Mouse (Mus musculus): ENCODE results near the gene Atp11a. TPM values are rescaled to one million over a fixed set of nuclear protein-coding genes. Genes with fewer than 3 reads are reported as not detected.

Gene Atp11a
- polyA plus RNA-seq, 1 experiment from 2014 or later, result 19.9 TPM

DNA sequence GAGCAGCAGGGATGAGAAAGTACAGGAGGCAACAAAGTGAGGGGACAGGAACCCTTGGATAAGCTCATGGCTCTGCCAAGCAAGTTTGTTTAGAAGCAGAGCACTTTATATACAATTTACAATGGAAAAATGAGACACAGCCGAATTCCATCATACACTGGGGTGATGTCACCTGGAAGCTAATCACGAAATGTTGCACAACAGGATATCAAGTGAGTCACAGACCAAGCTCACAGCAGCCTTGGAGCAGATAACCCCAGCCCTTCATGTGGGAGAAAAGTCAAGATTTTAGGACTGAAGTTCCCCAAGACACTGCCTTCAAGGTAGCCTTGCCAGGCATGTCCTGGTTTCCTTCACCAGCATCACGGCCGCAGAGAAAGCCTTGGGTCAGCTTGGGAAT, 22.7 kb downstream of the Atp11a start:
- no peak; the same call in 1 of the 2 replicates for ATAC-seq (ENCODE audit: insufficient number of reproducible peaks, insufficient read depth, low FRiP score, low read depth)
- Histone ChIP-seq H3K4me1 (ENCODE audit: control insufficient read depth in 2 of 2, insufficient read depth in 2 of 2, low read length in 2 of 2) (peaks cover 44 to 69% of the 10 kb centered on the region in 2 experiments), H3K9ac (ENCODE audit: low read length) (no peak overlapping the region), H3K9me3 (ENCODE audit: control insufficient read depth, low read length) (no peaks in the 10 kb centered on the region), H3K4me2 (ENCODE audit: low read length) (no peak overlapping the region), H3K4me3 (ENCODE audit: control insufficient read depth in 1 of 2, insufficient read depth in 1 of 2, low read depth in 1 of 2, low read length in 2 of 2) (no peak overlapping the region), H3K27ac (replicated peaks in 1 of 2; ENCODE audit: control insufficient read depth in 1 of 2, insufficient read depth in 1 of 2, low read depth in 2 of 2, low read length in 2 of 2) (peak overlapping the region; percentile 14 to 23; a peak in 1 of 4 replicates), H3K36me3 (ENCODE audit: control insufficient read depth, insufficient read depth, low read length) (peaks cover 5% of the 10 kb centered on the region; the same call in 1 of the 2 replicates), H3K27me3 (ENCODE audit: control insufficient read depth, insufficient read depth, low read length) (no peaks in the 10 kb centered on the region)
- 49% methylated on average over 4 of the region's 4 CpGs for WGBS

GRCm38 (mm10) chr8:12785508-12785907, 28.7 kb downstream of the Atp11a start:
- Histone ChIP-seq H3K27ac (replicated peaks in 1 of 2; ENCODE audit: control insufficient read depth in 1 of 2, insufficient read depth in 1 of 2, low read depth in 2 of 2, low read length in 2 of 2) (no peak overlapping the region), H3K4me1 (ENCODE audit: control insufficient read depth in 2 of 2, insufficient read depth in 2 of 2, low read length in 2 of 2) (peaks cover 22 to 46% of the 10 kb centered on the region in 2 experiments)

DNA sequence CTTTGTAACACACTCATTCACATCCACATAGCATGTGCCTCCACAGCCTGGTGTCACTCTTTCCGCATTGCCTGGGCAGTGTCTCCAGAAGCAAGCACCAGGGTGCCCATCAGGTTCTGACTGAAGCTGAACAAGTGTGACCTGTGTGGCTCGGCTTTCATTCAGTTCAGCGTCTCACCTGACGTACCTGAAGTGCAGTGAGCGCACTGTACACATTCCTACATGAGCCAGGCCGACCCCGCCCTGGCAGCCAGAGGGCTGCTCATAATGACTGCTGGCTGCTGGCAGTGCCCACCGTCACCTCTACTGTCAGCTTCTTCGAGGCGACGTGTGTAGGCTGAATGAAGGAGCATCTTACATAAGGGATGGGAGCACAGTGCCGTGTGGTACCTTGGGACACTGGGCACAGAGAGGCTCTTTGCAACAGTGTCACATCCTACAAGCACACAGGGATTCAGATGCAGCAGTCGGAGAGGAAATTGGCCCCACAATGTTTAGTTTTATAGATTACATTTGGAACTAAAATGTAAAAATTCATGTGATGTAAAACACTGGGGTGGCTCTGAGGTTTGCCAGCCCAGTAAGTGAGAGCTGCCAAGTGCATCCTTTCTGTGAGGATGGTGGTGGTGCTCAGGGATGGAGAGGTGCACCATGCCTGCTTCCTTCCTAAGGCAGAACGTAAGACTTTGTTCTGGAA, 29.6 kb downstream of the Atp11a start:
- H3K4me1 ChIP-seq (ENCODE audit: control insufficient read depth in 2 of 2, insufficient read depth in 2 of 2, low read length in 2 of 2), result peaks cover 21 to 38% of the 10 kb centered on the region in 2 experiments
- no peaks in the 10 kb centered on the region for H3K27me3 ChIP-seq (ENCODE audit: control insufficient read depth, insufficient read depth, low read length)
- H3K4me2 ChIP-seq (ENCODE audit: low read length), result no peak overlapping the region
- H3K27ac ChIP-seq (replicated peaks in 1 of 2; ENCODE audit: control insufficient read depth in 1 of 2, insufficient read depth in 1 of 2, low read depth in 2 of 2, low read length in 2 of 2), result no peak overlapping the region
- H3K36me3 ChIP-seq (ENCODE audit: control insufficient read depth, insufficient read depth, low read length), result peaks cover 7% of the 10 kb centered on the region; the same call in 1 of the 2 replicates
- ATAC-seq (ENCODE audit: insufficient number of reproducible peaks, insufficient read depth, low FRiP score, low read depth), result no peak
- H3K4me3 ChIP-seq (ENCODE audit: control insufficient read depth in 1 of 2, insufficient read depth in 1 of 2, low read depth in 1 of 2, low read length in 2 of 2), result no peak overlapping the region
- H3K9ac ChIP-seq (ENCODE audit: low read length), result no peak overlapping the region
- H3K9me3 ChIP-seq (ENCODE audit: control insufficient read depth, low read length), result no peaks in the 10 kb centered on the region
- WGBS, result 84% methylated on average over 14 of the region's 14 CpGs

More at GRCm38 (mm10) chr8:12785508-12785907, 28.7 kb downstream of the Atp11a start:
- Histone ChIP-seq H3K4me3 (ENCODE audit: control insufficient read depth in 1 of 2, insufficient read depth in 1 of 2, low read depth in 1 of 2, low read length in 2 of 2) (no peak overlapping the region), H3K36me3 (ENCODE audit: control insufficient read depth, insufficient read depth, low read length) (peaks cover 7% of the 10 kb centered on the region; the same call in 1 of the 2 replicates), H3K27me3 (ENCODE audit: control insufficient read depth, insufficient read depth, low read length) (no peaks in the 10 kb centered on the region), H3K4me2 (ENCODE audit: low read length) (no peak overlapping the region), H3K9ac (ENCODE audit: low read length) (no peak overlapping the region), H3K9me3 (ENCODE audit: control insufficient read depth, low read length) (no peaks in the 10 kb centered on the region)
- WGBS, result 61% methylated on average over 8 of the region's 8 CpGs
- ATAC-seq (ENCODE audit: insufficient number of reproducible peaks, insufficient read depth, low FRiP score, low read depth), result no peak

DNA sequence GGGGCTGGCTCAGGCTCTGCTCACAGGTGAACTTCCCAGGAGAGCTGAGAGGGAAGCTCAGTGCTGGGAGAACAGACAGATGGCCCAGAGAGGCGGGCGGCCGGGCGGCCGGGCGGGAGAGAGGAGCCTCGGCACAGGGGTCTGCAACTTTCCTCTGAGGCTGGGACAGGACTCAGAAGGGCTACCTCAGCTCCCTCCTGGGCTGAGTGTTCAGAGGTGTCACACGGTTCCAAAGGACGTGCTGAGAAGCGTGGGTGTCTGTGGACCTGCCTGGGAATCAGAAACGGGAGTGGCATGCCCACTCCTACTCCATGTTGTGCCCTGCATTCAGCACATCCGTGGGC, 30.1 kb downstream of the Atp11a start:
- Histone ChIP-seq H3K27me3 (ENCODE audit: control insufficient read depth, insufficient read depth, low read length) (no peaks in the 10 kb centered on the region), H3K9ac (ENCODE audit: low read length) (no peak overlapping the region), H3K4me1 (ENCODE audit: control insufficient read depth in 2 of 2, insufficient read depth in 2 of 2, low read length in 2 of 2) (peaks cover 20 to 35% of the 10 kb centered on the region in 2 experiments), H3K9me3 (ENCODE audit: control insufficient read depth, low read length) (no peaks in the 10 kb centered on the region), H3K4me3 (ENCODE audit: control insufficient read depth in 1 of 2, insufficient read depth in 1 of 2, low read depth in 1 of 2, low read length in 2 of 2) (no peak overlapping the region), H3K27ac (replicated peaks in 1 of 2; ENCODE audit: control insufficient read depth in 1 of 2, insufficient read depth in 1 of 2, low read depth in 2 of 2, low read length in 2 of 2) (no peak overlapping the region), H3K36me3 (ENCODE audit: control insufficient read depth, insufficient read depth, low read length) (peaks cover 7% of the 10 kb centered on the region; the same call in 1 of the 2 replicates), H3K4me2 (ENCODE audit: low read length) (no peak overlapping the region)
- ATAC-seq (ENCODE audit: insufficient number of reproducible peaks, insufficient read depth, low FRiP score, low read depth), result no peak
- 80% methylated on average over 11 of the region's 12 CpGs for WGBS

GRCm38 (mm10) chr8:12787427-12787826, 30.6 kb downstream of the Atp11a start:
- no peak for ATAC-seq (ENCODE audit: insufficient number of reproducible peaks, insufficient read depth, low FRiP score, low read depth)
- Histone ChIP-seq H3K9ac (ENCODE audit: low read length) (no peak overlapping the region), H3K27me3 (ENCODE audit: control insufficient read depth, insufficient read depth, low read length) (no peaks in the 10 kb centered on the region), H3K4me2 (ENCODE audit: low read length) (no peak overlapping the region), H3K27ac (replicated peaks in 1 of 2; ENCODE audit: control insufficient read depth in 1 of 2, insufficient read depth in 1 of 2, low read depth in 2 of 2, low read length in 2 of 2) (no peak overlapping the region), H3K9me3 (ENCODE audit: control insufficient read depth, low read length) (no peaks in the 10 kb centered on the region), H3K4me3 (ENCODE audit: control insufficient read depth in 1 of 2, insufficient read depth in 1 of 2, low read depth in 1 of 2, low read length in 2 of 2) (no peak overlapping the region), H3K36me3 (ENCODE audit: control insufficient read depth, insufficient read depth, low read length) (peaks cover 7% of the 10 kb centered on the region; the same call in 1 of the 2 replicates), H3K4me1 (ENCODE audit: control insufficient read depth in 2 of 2, insufficient read depth in 2 of 2, low read length in 2 of 2) (peaks cover 17 to 30% of the 10 kb centered on the region in 2 experiments)
- WGBS, result 70% methylated on average over 8 of the region's 8 CpGs

DNA sequence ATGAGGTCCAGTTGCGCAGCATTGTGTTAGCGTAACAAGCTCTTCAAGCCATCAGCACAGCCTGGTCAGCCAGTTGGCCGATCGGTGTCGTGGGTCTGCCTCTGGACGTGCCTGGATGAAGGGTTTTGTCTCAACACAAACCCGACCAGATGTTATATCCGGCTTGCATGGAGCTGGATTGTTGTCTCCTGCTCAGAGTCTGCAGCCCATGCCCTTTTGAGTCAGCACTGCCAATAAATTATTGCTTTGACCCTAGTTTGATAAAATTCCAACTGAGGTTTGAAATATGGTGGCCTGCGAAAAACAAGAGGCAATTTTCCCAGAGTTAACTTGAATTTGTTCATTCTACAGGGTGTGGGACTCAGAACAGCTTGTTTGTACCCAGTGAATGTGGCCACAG, 31.9 kb downstream of the Atp11a start:
- Histone ChIP-seq H3K4me2 (ENCODE audit: low read length) (no peak overlapping the region), H3K9me3 (ENCODE audit: control insufficient read depth, low read length) (no peaks in the 10 kb centered on the region), H3K4me1 (ENCODE audit: control insufficient read depth in 2 of 2, insufficient read depth in 2 of 2, low read length in 2 of 2) (peaks cover 12 to 22% of the 10 kb centered on the region in 2 experiments), H3K9ac (ENCODE audit: low read length) (no peak overlapping the region), H3K27me3 (ENCODE audit: control insufficient read depth, insufficient read depth, low read length) (no peaks in the 10 kb centered on the region), H3K36me3 (ENCODE audit: control insufficient read depth, insufficient read depth, low read length) (peaks cover 4% of the 10 kb centered on the region; the same call in 1 of the 2 replicates), H3K27ac (replicated peaks in 1 of 2; ENCODE audit: control insufficient read depth in 1 of 2, insufficient read depth in 1 of 2, low read depth in 2 of 2, low read length in 2 of 2) (no peak overlapping the region), H3K4me3 (ENCODE audit: control insufficient read depth in 1 of 2, insufficient read depth in 1 of 2, low read depth in 1 of 2, low read length in 2 of 2) (no peak overlapping the region)
- ATAC-seq (ENCODE audit: insufficient number of reproducible peaks, insufficient read depth, low FRiP score, low read depth), result no peak
- WGBS, result 88% methylated on average over 9 of the region's 9 CpGs

DNA sequence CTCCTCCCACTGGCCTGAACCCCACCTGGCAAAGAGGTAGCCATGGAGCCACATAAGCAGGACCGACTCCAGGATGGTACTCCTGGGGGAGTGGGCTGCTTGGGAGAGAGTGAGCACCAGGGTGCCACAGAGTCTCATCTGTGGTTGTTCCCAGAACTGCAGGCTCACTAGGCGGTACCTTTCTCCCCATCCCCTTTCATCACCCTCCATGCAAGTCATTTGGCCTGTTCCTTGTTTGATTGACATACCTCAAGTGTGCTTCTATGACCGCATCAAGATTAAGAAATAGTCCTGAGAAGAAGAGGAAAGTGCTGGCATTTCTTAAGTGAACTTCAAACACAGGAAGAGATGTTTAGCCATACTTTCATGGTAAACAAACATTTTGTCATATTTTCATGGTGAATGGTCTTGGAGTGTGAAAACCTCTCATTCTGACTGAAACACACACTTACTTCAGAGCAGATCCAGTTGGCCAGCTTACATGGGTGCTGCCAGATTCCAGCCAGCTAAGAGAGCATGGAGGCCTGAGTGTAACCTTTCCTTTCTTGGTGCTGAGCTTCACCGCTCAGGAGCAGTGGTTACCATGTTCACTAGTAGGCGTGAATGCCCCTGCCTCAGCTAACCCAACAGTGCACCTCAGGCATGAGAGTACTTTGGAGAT, 38.3 kb downstream of the Atp11a start:
- ATAC-seq (ENCODE audit: insufficient number of reproducible peaks, insufficient read depth, low FRiP score, low read depth), result no peak
- 88% methylated on average over 5 of the region's 5 CpGs for WGBS

More for the DNA sequence above, 38.3 kb downstream of the Atp11a start:
- Histone ChIP-seq H3K27ac (replicated peaks in 1 of 2; ENCODE audit: control insufficient read depth in 1 of 2, insufficient read depth in 1 of 2, low read depth in 2 of 2, low read length in 2 of 2) (no peak overlapping the region), H3K27me3 (ENCODE audit: control insufficient read depth, insufficient read depth, low read length) (no peaks in the 10 kb centered on the region), H3K9ac (ENCODE audit: low read length) (no peak overlapping the region), H3K4me1 (ENCODE audit: control insufficient read depth in 2 of 2, insufficient read depth in 2 of 2, low read length in 2 of 2) (peaks cover 6 to 8% of the 10 kb centered on the region in 2 experiments), H3K9me3 (ENCODE audit: control insufficient read depth, low read length) (no peaks in the 10 kb centered on the region), H3K4me2 (ENCODE audit: low read length) (no peak overlapping the region), H3K4me3 (ENCODE audit: control insufficient read depth in 1 of 2, insufficient read depth in 1 of 2, low read depth in 1 of 2, low read length in 2 of 2) (no peak overlapping the region), H3K36me3 (ENCODE audit: control insufficient read depth, insufficient read depth, low read length) (no peaks in the 10 kb centered on the region)
